Mouse (Mus musculus): ENCODE measurements around the gene Sec24a. TPM values are rescaled to one million over a fixed set of nuclear protein-coding genes. Genes with fewer than 3 reads are reported as not detected.
A peak's percentile ranks its signal among the peaks of the same experiment; 100 is the strongest.

Sec24a gene
- polyA plus RNA-seq (2014; fragmentation: Nextera tagmentation; extraction: Ambion mirVana): 16.8 and 18.1 TPM in 2 replicates

DNA sequence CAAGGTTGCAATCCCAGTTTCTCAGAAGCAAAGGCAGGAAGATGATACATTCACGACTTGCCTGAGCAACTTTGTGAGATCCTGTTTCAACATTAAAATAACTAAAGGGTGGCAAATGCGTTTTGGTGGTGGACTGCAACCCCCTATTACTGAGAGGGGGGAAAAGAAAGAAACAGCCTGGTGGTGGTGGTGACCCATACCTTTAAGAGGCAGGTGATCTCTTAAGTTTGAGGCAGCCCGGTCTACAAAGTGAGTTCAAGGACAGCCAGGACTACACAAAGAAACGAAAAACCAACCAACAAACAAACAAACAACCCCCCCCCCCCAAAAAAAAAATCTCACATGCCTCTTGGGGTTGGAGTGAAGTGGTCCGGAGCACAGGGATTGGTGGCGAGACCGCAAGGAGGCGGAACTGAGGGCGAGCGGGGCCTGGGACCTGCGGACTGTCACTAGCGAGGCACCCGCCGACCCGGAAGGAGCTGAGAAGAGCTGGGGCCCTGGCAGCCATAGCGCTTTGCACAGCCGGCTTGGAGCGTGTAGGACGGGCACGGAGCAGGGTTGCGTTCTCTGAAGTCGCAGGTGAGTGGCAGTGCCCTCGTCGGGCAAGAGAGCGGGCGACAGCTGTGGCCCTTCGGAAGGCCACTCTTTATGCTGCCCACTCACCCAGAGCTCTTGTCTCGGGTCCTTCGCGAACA is at the start of gene Sec24a, which contains the start of gene Sar1b:
TSS of gene Sec24a (minus strand) at position 422 of the 695 bp plus-strand sequence.
TSS of gene Sar1b (plus strand) at position 475 of the 695 bp plus-strand sequence.
- WGBS: 2% methylated on average over 30 of the region's 30 CpGs
- Histone ChIP-seq H3K27ac (ENCODE audit: low read depth, low read length) (peak within 1 kb of the TSS; percentile 41), H3K9ac (ENCODE audit: low read depth, low read length) (peak within 1 kb of the TSS; percentile 85), H3K4me2 (peak within 1 kb of the TSS; percentile 69), H3K4me3 (ENCODE audit: low read depth, low read length) (peak within 1 kb of the TSS; percentile 96), H3K9me3 (ENCODE audit: control insufficient read depth, low read length) (no peaks in the 10 kb centered on the region), H3K36me3 (ENCODE audit: control insufficient read depth, insufficient read depth, low read length) (no peaks in the 10 kb centered on the region), H3K27me3 (replicated peaks; ENCODE audit: control insufficient read depth, insufficient read depth, low read length) (no peaks in the 10 kb centered on the region), H3K4me1 (replicated peaks; ENCODE audit: control insufficient read depth, insufficient read depth, low read length) (peaks cover 19% of the 10 kb centered on the region)
- DNase-seq (ENCODE audit: low spot score): peak; percentile 80
- peak; percentile 91 for ATAC-seq (replicated peaks; ENCODE audit: low FRiP score)

DNA sequence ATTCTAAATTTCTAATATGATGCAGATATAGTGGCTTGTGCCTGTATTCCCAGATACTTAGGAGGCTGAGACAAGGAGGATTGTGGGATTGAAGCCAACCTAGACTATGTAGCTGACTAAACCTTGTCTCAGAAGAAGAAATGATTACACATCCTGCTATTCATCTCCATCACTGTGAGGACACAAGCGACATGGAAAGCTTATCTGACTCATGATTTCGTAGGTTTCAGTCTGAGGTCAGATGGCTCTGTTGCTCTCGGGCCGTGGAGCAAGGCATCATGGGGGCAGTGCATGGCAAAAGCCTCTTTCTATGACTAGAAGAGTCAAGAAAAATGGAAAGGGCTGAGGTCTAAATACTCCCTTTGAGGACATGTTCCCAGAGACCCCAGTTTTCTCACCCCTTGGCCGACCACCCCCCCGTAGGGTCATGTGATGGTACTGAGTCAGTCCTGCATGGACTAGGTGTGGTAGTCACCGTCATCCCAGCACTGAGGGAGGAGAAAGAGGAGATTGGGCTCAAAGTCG is 48.6 kb upstream of the Sec24a start:
- 85% methylated on average over 8 of the region's 8 CpGs for WGBS
- Histone ChIP-seq H3K4me3 (ENCODE audit: low read depth, low read length) (no peak overlapping the region), H3K4me2 (no peak overlapping the region), H3K9me3 (ENCODE audit: control insufficient read depth, low read length) (0 out of 2 replicates have a peak, but pooled peaks cover 2% of the 10 kb centered on the region), H3K9ac (ENCODE audit: low read depth, low read length) (no peak overlapping the region), H3K27ac (ENCODE audit: low read depth, low read length) (no peak overlapping the region), H3K27me3 (replicated peaks; ENCODE audit: control insufficient read depth, insufficient read depth, low read length) (no peaks in the 10 kb centered on the region), H3K36me3 (ENCODE audit: control insufficient read depth, insufficient read depth, low read length) (no peaks in the 10 kb centered on the region), H3K4me1 (replicated peaks; ENCODE audit: control insufficient read depth, insufficient read depth, low read length) (no peaks in the 10 kb centered on the region)
- no peak for ATAC-seq (replicated peaks; ENCODE audit: low FRiP score)
- DNase-seq (ENCODE audit: low spot score): no peak

DNA sequence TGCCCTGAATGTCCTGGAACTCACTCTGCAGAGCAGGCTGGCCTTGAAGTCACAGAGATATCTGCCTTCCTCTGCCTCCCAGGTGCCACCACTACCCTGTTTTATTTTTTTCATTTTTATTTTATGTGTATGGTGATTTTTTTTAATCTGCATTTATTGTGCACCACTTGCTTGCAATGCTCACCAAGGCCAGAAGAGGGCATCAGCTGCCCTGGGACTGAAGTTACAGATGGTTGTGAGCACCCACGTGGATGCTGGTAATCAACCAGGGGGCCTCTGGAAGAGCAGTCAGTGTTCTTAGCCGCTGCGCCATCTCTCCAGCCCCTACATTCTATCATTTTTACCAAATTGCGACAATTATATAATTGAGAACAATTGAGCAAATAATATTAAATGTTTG is 47.8 kb upstream of the Sec24a start:
- DNase-seq (ENCODE audit: low spot score) (no peak), ATAC-seq (replicated peaks; ENCODE audit: low FRiP score) (no peak)
- Histone ChIP-seq H3K9me3 (ENCODE audit: control insufficient read depth, low read length) (0 out of 2 replicates have a peak, but pooled peaks cover 2% of the 10 kb centered on the region), H3K9ac (ENCODE audit: low read depth, low read length) (no peak overlapping the region), H3K4me1 (replicated peaks; ENCODE audit: control insufficient read depth, insufficient read depth, low read length) (no peaks in the 10 kb centered on the region), H3K4me3 (ENCODE audit: low read depth, low read length) (no peak overlapping the region), H3K27ac (ENCODE audit: low read depth, low read length) (no peak overlapping the region), H3K4me2 (no peak overlapping the region), H3K36me3 (ENCODE audit: control insufficient read depth, insufficient read depth, low read length) (no peaks in the 10 kb centered on the region), H3K27me3 (replicated peaks; ENCODE audit: control insufficient read depth, insufficient read depth, low read length) (no peaks in the 10 kb centered on the region)
- WGBS: 88% methylated on average over 4 of the region's 4 CpGs

DNA sequence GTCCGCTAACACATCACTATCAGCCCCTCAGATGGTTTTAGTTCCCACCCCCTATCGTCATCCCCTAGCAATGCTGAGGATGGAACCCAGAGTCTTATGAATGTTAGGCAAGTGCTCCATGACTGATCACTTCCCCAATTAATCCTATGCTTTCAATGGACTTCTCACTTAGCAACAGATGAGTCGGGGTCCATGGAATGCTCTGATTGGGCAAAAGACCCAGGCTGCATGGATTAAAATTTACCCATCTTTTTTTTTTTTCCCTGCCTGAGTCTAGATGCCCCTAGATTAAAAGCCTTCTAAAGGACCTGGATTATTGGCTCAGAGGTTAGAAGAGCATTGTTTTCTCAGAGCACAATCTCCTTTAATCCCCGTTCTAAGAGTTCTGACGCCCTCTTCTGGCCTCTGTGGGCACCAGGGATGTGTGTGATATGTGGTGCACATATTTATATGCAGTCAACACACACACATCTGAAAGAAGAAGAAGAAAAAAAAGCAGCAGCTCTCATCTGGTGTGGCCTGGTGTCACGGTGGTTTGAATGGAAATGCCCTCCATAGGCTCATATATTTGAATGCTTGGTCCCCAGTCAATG is 46.3 kb upstream of the Sec24a start:
- ATAC-seq (replicated peaks; ENCODE audit: low FRiP score) (no peak; the same call in 1 of the 2 replicates), DNase-seq (ENCODE audit: low spot score) (no peak)
- no peak overlapping the region for H3K27ac ChIP-seq (ENCODE audit: low read depth, low read length)
- H3K9ac ChIP-seq (ENCODE audit: low read depth, low read length): no peak overlapping the region
- H3K27me3 ChIP-seq (replicated peaks; ENCODE audit: control insufficient read depth, insufficient read depth, low read length): no peaks in the 10 kb centered on the region
- no peaks in the 10 kb centered on the region for H3K36me3 ChIP-seq (ENCODE audit: control insufficient read depth, insufficient read depth, low read length)
- H3K9me3 ChIP-seq (ENCODE audit: control insufficient read depth, low read length): 0 out of 2 replicates have a peak, but pooled peaks cover 2% of the 10 kb centered on the region
- no peak overlapping the region for H3K4me2 ChIP-seq
- H3K4me3 ChIP-seq (ENCODE audit: low read depth, low read length): no peak overlapping the region
- WGBS: 56% methylated on average over 6 of the region's 6 CpGs
- no peaks in the 10 kb centered on the region for H3K4me1 ChIP-seq (replicated peaks; ENCODE audit: control insufficient read depth, insufficient read depth, low read length)

DNA sequence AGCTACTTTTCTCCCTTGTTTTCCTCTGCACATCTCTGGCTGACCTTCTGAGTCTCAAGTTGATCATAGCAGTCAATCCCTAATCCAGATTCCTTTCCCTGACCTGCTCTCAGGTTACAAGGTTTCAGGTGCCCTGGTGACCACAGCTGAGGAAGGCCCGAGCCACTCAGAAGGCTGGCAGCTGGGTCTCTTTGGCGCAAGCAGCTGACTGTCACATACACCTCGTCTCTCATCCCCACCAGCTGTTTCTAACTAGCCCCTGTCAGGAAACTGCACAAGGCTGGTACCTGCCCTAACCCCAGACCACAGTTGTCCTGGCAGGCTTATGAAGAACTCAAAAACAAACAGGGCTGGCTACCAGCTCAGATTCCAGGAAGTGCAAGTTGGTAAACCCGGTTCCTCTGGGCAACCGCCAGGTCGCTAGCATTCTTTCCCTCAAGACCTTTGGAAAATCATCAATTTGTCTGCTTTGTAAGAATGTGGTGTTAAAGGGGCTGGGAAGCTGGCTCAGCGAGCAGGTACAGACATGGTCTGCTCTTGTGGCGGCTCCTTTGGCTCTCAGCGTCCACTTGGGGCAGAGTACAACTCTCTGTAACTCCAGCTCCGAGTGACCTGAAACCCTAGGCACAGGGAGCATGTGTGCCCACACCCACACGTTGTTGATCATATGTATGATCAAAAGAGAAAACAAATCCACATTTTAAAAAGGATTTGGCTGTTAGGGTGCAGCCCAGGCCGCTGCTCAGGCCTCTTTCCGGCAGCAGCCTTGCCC is 43.9 kb upstream of the Sec24a start:
- H3K27me3 ChIP-seq (replicated peaks; ENCODE audit: control insufficient read depth, insufficient read depth, low read length): no peaks in the 10 kb centered on the region
- ATAC-seq (replicated peaks; ENCODE audit: low FRiP score) (no peak), DNase-seq (ENCODE audit: low spot score) (no peak)
- no peak overlapping the region for H3K4me3 ChIP-seq (ENCODE audit: low read depth, low read length)
- no peak overlapping the region for H3K9ac ChIP-seq (ENCODE audit: low read depth, low read length)
- 57% methylated on average over 13 of the region's 13 CpGs for WGBS
- H3K36me3 ChIP-seq (ENCODE audit: control insufficient read depth, insufficient read depth, low read length): no peaks in the 10 kb centered on the region
- H3K4me2 ChIP-seq: no peak overlapping the region
- no peak overlapping the region for H3K27ac ChIP-seq (ENCODE audit: low read depth, low read length)
- 0 out of 2 replicates have a peak, but pooled peaks cover 2% of the 10 kb centered on the region for H3K9me3 ChIP-seq (ENCODE audit: control insufficient read depth, low read length)
- H3K4me1 ChIP-seq (replicated peaks; ENCODE audit: control insufficient read depth, insufficient read depth, low read length): no peaks in the 10 kb centered on the region

DNA sequence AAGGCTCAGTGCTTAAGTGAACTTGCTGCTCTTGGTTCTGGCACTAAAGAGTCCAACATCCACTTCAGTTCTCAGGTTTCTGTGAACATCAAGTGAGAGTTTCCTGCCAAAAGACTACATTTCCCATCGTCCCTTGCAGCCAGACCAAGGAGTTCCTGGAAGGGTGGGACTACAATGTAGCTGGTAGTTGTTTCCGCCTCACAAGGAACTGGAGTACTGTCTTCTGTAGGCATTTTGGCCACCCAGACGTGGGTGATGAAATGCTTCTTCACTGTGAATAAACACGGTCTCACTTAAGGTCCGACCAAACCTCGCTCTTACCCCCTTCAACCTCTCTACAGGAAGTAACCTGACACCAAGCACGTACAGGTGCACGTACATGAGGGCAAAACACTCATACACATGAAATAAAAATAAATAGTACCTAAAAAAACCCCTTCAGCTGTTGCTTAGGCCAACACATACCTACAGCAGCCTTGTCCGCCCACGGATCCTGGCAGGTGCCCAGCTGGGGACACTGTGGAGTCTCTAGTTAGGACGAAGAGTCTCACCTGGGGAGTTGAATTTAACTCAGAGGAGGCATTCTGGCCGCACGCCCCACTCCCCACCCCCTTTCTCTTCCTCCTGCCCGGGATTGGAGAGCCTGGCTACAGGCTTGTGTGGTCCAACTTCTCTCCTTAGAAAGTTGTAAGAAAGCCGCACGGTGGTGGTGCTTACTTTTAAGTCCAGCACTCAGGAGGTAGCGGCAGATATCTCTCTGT is 42.0 kb upstream of the Sec24a start:
- peak overlapping the region; percentile 72 for H3K4me2 ChIP-seq
- H3K9me3 ChIP-seq (ENCODE audit: control insufficient read depth, low read length): no peaks in the 10 kb centered on the region
- WGBS: 27% methylated on average over 17 of the region's 17 CpGs
- H3K4me3 ChIP-seq (ENCODE audit: low read depth, low read length): peak overlapping the region; percentile 46
- DNase-seq (ENCODE audit: low spot score) (peak; percentile 50), ATAC-seq (replicated peaks; ENCODE audit: low FRiP score) (peak; percentile 77)
- H3K36me3 ChIP-seq (ENCODE audit: control insufficient read depth, insufficient read depth, low read length): no peaks in the 10 kb centered on the region
- H3K27ac ChIP-seq (ENCODE audit: low read depth, low read length): 0 out of 2 replicates have a peak overlapping the region, but pooled peaks have one; percentile 34
- 0 out of 2 replicates have a peak, but pooled peaks cover 3% of the 10 kb centered on the region for H3K4me1 ChIP-seq (replicated peaks; ENCODE audit: control insufficient read depth, insufficient read depth, low read length)
- H3K27me3 ChIP-seq (replicated peaks; ENCODE audit: control insufficient read depth, insufficient read depth, low read length): no peaks in the 10 kb centered on the region
- peak overlapping the region; percentile 46 for H3K9ac ChIP-seq (ENCODE audit: low read depth, low read length)

DNA sequence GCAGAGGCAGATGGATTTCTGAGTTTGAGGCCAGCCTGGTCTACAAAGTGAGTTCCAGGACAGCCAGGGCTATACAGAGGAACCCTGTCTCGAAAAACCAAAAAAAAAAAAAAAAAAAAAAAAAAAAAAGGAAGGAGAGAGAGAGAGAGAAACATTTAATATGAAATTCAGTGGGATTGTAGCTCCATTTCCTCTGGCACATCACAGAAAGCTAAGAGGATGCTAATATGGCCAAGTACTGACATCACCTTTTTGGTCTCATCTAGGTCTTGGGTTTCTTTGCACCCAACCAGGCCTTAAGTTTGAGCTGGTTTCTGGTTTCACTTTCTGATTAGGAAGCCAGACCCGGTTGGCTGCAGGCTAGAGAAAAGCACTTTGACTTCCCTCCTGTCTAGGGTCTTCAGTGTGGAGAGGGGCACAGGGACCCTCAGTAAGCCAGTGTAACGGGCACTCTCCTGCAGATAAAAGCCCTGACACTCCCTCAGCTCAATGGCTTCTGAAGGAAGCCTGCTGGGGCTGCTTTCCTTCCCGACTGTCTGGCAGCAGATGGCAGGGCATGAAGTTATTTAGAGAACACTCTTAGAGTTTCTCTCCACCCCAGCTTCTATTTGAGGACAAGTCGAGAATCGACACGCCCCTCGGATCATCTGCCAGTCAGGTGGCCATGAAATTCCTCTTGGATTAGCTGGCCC is 37.3 kb upstream of the Sec24a start:
- no peaks in the 10 kb centered on the region for H3K9me3 ChIP-seq (ENCODE audit: control insufficient read depth, low read length)

More for the DNA sequence above, 37.3 kb upstream of the Sec24a start:
- no peak for ATAC-seq (replicated peaks; ENCODE audit: low FRiP score)
- Histone ChIP-seq H3K27me3 (replicated peaks; ENCODE audit: control insufficient read depth, insufficient read depth, low read length) (no peaks in the 10 kb centered on the region), H3K36me3 (ENCODE audit: control insufficient read depth, insufficient read depth, low read length) (no peaks in the 10 kb centered on the region), H3K4me1 (replicated peaks; ENCODE audit: control insufficient read depth, insufficient read depth, low read length) (0 out of 2 replicates have a peak, but pooled peaks cover 3% of the 10 kb centered on the region), H3K9ac (ENCODE audit: low read depth, low read length) (0 out of 2 replicates have a peak overlapping the region, but pooled peaks have one; percentile 20), H3K27ac (ENCODE audit: low read depth, low read length) (no peak overlapping the region), H3K4me2 (no peak overlapping the region), H3K4me3 (ENCODE audit: low read depth, low read length) (no peak overlapping the region; the same call in 1 of the 2 replicates)
- no peak for DNase-seq (ENCODE audit: low spot score)
- 41% methylated on average over 7 of the region's 8 CpGs for WGBS

All from liver, embryonic 11.5 days (tissue).